9 mouse cellular contexts compared by ENCODE assay signal in the genomic region with DNA sequence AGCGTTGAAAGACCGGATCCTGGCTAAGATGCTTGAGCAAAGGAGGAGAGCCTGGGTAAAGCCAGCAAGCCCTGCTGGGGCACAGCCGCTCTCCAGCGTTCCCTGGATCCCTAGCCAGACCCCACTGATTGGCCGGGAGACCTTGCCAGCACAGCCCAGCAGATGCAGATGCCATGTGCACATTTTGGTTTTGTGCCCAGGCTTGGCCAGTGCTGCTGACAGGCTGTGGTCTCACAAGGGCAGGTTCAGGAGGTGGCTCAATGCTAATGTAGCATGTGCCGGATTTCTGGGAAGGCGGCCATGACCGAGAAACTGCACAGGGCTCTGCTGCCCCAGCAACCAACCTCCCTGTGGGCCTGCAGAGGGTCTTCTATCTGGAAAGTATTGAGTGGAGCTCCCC.
DNase-seq lines count a peak whose midpoint lies in the region; ATAC-seq lines count a peak whose summit lies in the region.
"Had no signal": no experiment of that assay in that cellular context is flagged by ENCODE, and none has a peak within 500 bp of the region (broad histone marks: within the 10 kb centered on the region; RNA-seq: fewer than 3 reads in every experiment).

No protein-coding gene starts in this region.

- 0 out of 2 replicates have a peak, but pooled peaks have one; percentile 40 for ATAC-seq in midbrain, embryonic 14.5 days (ENCODE audit: low FRiP score, low TSS enrichment)
- no peak for ATAC-seq in midbrain, embryonic 11.5 days (ENCODE audit: low FRiP score)

- 93% methylated on average over 8 of the region's 8 CpGs for WGBS in midbrain, embryonic 14.5 days
- 96% methylated on average over 8 of the region's 8 CpGs for WGBS in midbrain, embryonic 11.5 days

- H3K36me3 ChIP-seq in midbrain, embryonic 14.5 days (ENCODE audit: control insufficient read depth, insufficient read depth, low read length): no peaks in the 10 kb centered on the region
- no peaks in the 10 kb centered on the region for H3K36me3 ChIP-seq in midbrain, embryonic 11.5 days (ENCODE audit: control insufficient read depth, insufficient read depth, low read length)

- 0 out of 2 replicates have a peak, but pooled peaks cover 3% of the 10 kb centered on the region for H3K9me3 ChIP-seq in midbrain, embryonic 14.5 days (ENCODE audit: control insufficient read depth, low read length)
- H3K9me3 ChIP-seq in midbrain, embryonic 11.5 days (ENCODE audit: control insufficient read depth, low read length): no peaks in the 10 kb centered on the region

- H3K9ac ChIP-seq in midbrain, embryonic 14.5 days (replicated peaks; ENCODE audit: low read length): no peak overlapping the region
- no peak overlapping the region for H3K9ac ChIP-seq in midbrain, embryonic 11.5 days (ENCODE audit: low read length)

- H3K4me3 ChIP-seq in midbrain, embryonic 14.5 days (replicated peaks; ENCODE audit: low read depth, low read length): no peak overlapping the region
- H3K4me3 ChIP-seq in midbrain, embryonic 11.5 days (ENCODE audit: low read depth, low read length): no peak overlapping the region

- no peaks in the 10 kb centered on the region for H3K4me1 ChIP-seq in midbrain, embryonic 14.5 days (ENCODE audit: control insufficient read depth, insufficient read depth, low read length)
- H3K4me1 ChIP-seq in midbrain, embryonic 11.5 days (ENCODE audit: control insufficient read depth, insufficient read depth, low read length): no peaks in the 10 kb centered on the region

- H3K27ac ChIP-seq in midbrain, embryonic 14.5 days (replicated peaks; ENCODE audit: low read depth, low read length): peak overlapping the region; percentile 41; the same call in 1 of the 2 replicates
- no peak overlapping the region for H3K27ac ChIP-seq in midbrain, embryonic 11.5 days (ENCODE audit: low read depth, low read length)
- H3K27ac ChIP-seq: kidney, postnatal 0 days had no signal

- peak; percentile 63 for DNase-seq in midbrain, embryonic 14.5 days
- no peak for DNase-seq in midbrain, embryonic 11.5 days (ENCODE audit: low spot score, missing footprints)
- DNase-seq in cerebellum, adult 11 months: peak; percentile 87
- DNase-seq in frontal cortex, postnatal 14 days (ENCODE audit: low spot score in 2 of 2): peak; percentile 59 to 72
- DNase-seq in layer of hippocampus, adult 18-20 months (ENCODE audit: low spot score in 2 of 2): peak; percentile 51 to 74
- DNase-seq in right cerebral cortex, postnatal 10 days (ENCODE audit: low spot score in 2 of 2): peak; percentile 92 to 94
- DNase-seq in embryo, embryonic 11 days: no peak
- DNase-seq in spleen, adult 18-20 months: no peak

- H3K4me2 ChIP-seq in midbrain, embryonic 14.5 days (ENCODE audit: low read length): no peak overlapping the region
- no peak overlapping the region for H3K4me2 ChIP-seq in midbrain, embryonic 11.5 days

- no peaks in the 10 kb centered on the region for H3K27me3 ChIP-seq in midbrain, embryonic 14.5 days (ENCODE audit: control insufficient read depth, insufficient read depth, low read length)
- H3K27me3 ChIP-seq in midbrain, embryonic 11.5 days (ENCODE audit: control insufficient read depth, insufficient read depth, low read length): no peaks in the 10 kb centered on the region

Comparison
In these comparisons a context has a peak if more than half of its experiments do, and no peak if none do; other contexts are left out.
1. DNase-seq: peak in midbrain, embryonic 14.5 days (single experiment), cerebellum, adult 11 months (single experiment), frontal cortex, postnatal 14 days (2 of 2), layer of hippocampus, adult 18-20 months (2 of 2) and right cerebral cortex, postnatal 10 days (2 of 2); none in midbrain, embryonic 11.5 days (single experiment), embryo, embryonic 11 days (single experiment) and spleen, adult 18-20 months (0 of 2).